24 mouse cellular contexts compared by ENCODE assay signal in genomic region chr17:63198703-63199102, GRCm38 (mm10).
DNase-seq lines count a peak whose midpoint lies in the region; ATAC-seq and TF ChIP-seq lines count a peak whose summit lies in the region.
"Had no signal": no experiment of that assay in that cellular context is flagged by ENCODE, and none has a peak within 500 bp of the region (broad histone marks: within the 10 kb centered on the region; RNA-seq: fewer than 3 reads in every experiment).

No protein-coding gene starts in this region.

- peak; percentile 48 for DNase-seq in A20 (ENCODE audit: low read depth, low spot score)
- DNase-seq in cerebellum, postnatal 14 days = no peak
- no peak for DNase-seq in gastrocnemius, adult 2 months
- no peak for DNase-seq in natural killer cell, adult 2 months (ENCODE audit: low spot score in 2 of 2)
- DNase-seq: adrenal gland, postnatal 14 days; cerebellum, adult 18-20 months; cerebellum, adult 9-11 months; gastrocnemius, postnatal 36 days; heart, adult 18-20 months; heart, postnatal 14 days had no signal

- no peak for TF ChIP-seq CTCF in gastrocnemius, adult 2 months (IDR thresholded peaks at IDR 0.05)

- H3K4me2 ChIP-seq in midbrain, embryonic 16.5 days (ENCODE audit: low read length) = no peak overlapping the region
- H3K4me2 ChIP-seq: embryonic facial prominence, embryonic 12.5 days; heart, embryonic 15.5 days; hindbrain, embryonic 14.5 days; intestine, embryonic 15.5 days had no signal

- WGBS in midbrain, embryonic 16.5 days = 94% methylated on average over 1 of the region's 1 CpGs

- H3K9ac ChIP-seq in midbrain, embryonic 16.5 days (ENCODE audit: low read depth, low read length) = no peak overlapping the region
- H3K9ac ChIP-seq: embryonic facial prominence, embryonic 12.5 days; heart, embryonic 15.5 days; hindbrain, embryonic 14.5 days; intestine, embryonic 15.5 days had no signal

- no peak overlapping the region for H3K4me3 ChIP-seq in gastrocnemius, adult 2 months
- H3K4me3 ChIP-seq in midbrain, embryonic 16.5 days (ENCODE audit: low read depth, low read length) = no peak overlapping the region
- H3K4me3 ChIP-seq: embryonic facial prominence, embryonic 12.5 days; heart, embryonic 10.5 days; heart, embryonic 15.5 days; hindbrain, embryonic 10.5 days; intestine, embryonic 15.5 days had no signal

- no peaks in the 10 kb centered on the region for H3K4me1 ChIP-seq in midbrain, embryonic 16.5 days (ENCODE audit: control insufficient read depth, insufficient read depth, low read length)
- H3K4me1 ChIP-seq: embryonic facial prominence, embryonic 12.5 days; intestine, embryonic 15.5 days had no signal

- no peak overlapping the region for H3K27ac ChIP-seq in gastrocnemius, adult 2 months
- H3K27ac ChIP-seq in midbrain, embryonic 16.5 days (ENCODE audit: low read length) = no peak overlapping the region
- H3K27ac ChIP-seq: embryonic facial prominence, embryonic 12.5 days; heart, embryonic 10.5 days; heart, embryonic 15.5 days; hindbrain, embryonic 10.5 days; hindbrain, embryonic 14.5 days; intestine, embryonic 15.5 days had no signal

- intact Hi-C loops in gastrocnemius, adult 2 months (cut with DNase I) = no loop called here

- H3K36me3 ChIP-seq in midbrain, embryonic 16.5 days (ENCODE audit: control insufficient read depth, insufficient read depth, low read length) = no peaks in the 10 kb centered on the region
- H3K36me3 ChIP-seq: embryonic facial prominence, embryonic 12.5 days; heart, embryonic 10.5 days; heart, embryonic 15.5 days; hindbrain, embryonic 10.5 days; intestine, embryonic 15.5 days had no signal

- no peaks in the 10 kb centered on the region for H3K9me3 ChIP-seq in midbrain, embryonic 16.5 days (replicated peaks; ENCODE audit: control insufficient read depth, low read length, poor library complexity, severe bottlenecking)
- H3K9me3 ChIP-seq: embryonic facial prominence, embryonic 12.5 days; G1E; heart, embryonic 10.5 days; heart, embryonic 15.5 days; hindbrain, embryonic 10.5 days; intestine, embryonic 15.5 days had no signal

- ATAC-seq in common myeloid progenitor, adult 5-6 weeks (replicated peaks; ENCODE audit: low read depth, poor library complexity, severe bottlenecking) = peak; percentile 90
- ATAC-seq in megakaryocyte progenitor cell, adult 5-6 weeks (replicated peaks; ENCODE audit: poor library complexity) = peak; percentile 90
- no peak for ATAC-seq in midbrain, embryonic 16.5 days
- ATAC-seq: activated CD4-positive, CD25-positive, alpha-beta regulatory T cell, adult 4 months; CD4-positive, CD25-positive, alpha-beta regulatory T cell, adult 4 months; forebrain, embryonic 16.5 days; intestine, embryonic 15.5 days; Patski had no signal

- no peaks in the 10 kb centered on the region for H3K27me3 ChIP-seq in midbrain, embryonic 16.5 days (ENCODE audit: control insufficient read depth, insufficient read depth, low read depth, low read length)
- H3K27me3 ChIP-seq: embryonic facial prominence, embryonic 12.5 days; heart, embryonic 15.5 days; intestine, embryonic 15.5 days; Patski had no signal
